Mouse (Mus musculus) myocyte (in vitro differentiated cells): ENCODE data around the gene Kalrn. TPM values are rescaled to one million over a fixed set of nuclear protein-coding genes. Genes with fewer than 3 reads are reported as not detected.

Experiments
- H3K27me3 ChIP-seq: one replicate; pipeline ENCODE4 v1.6.1; 2011; ENCODE audit not compliant: control insufficient read depth, insufficient read depth, insufficient read length
- H3K36me3 ChIP-seq: one replicate; pipeline ENCODE4 v1.6.1; 2011; ENCODE audit not compliant: control insufficient read depth, insufficient read depth
- H3K4me2 ChIP-seq: one replicate; pipeline ENCODE4 v1.6.1; 2011; ENCODE audit warnings: low read depth, control low read depth
- H3K4me3 ChIP-seq: one replicate; pipeline ENCODE4 v1.5.1; 2011; ENCODE audit warnings: mild to moderate bottlenecking, control low read depth, moderate library complexity
- H3K79me2 ChIP-seq: one replicate; pipeline ENCODE4 v1.6.1; 2011; ENCODE audit not compliant: control insufficient read depth, insufficient read depth
- H3ac ChIP-seq: one replicate; pipeline ENCODE4 v1.6.1; 2011; ENCODE audit not compliant: control insufficient read depth, insufficient read length
- CEBPB ChIP-seq: IDR thresholded peaks from 2 replicates; pipeline ENCODE4 v1.6.1; 2011; ENCODE audit warnings: mild to moderate bottlenecking, moderate library complexity; ENCODE audit not compliant: poor library complexity, insufficient read depth, severe bottlenecking
- E2F4 ChIP-seq: IDR thresholded peaks from one replicate; pipeline ENCODE4 v1.6.1; 2011; ENCODE audit warnings: mild to moderate bottlenecking, control low read depth, moderate library complexity; ENCODE audit not compliant: insufficient read depth
- MAX ChIP-seq: IDR thresholded peaks from one replicate; pipeline ENCODE4 v1.6.1; 2011; ENCODE audit warnings: low read depth, mild to moderate bottlenecking, control low read depth
- MYOD1 ChIP-seq, 3 experiments: IDR thresholded peaks; one replicate each; pipeline ENCODE4 v1.6.1; 2011; ENCODE audit warnings: control low read depth in 2 of 3, low read depth in 2 of 3, mild to moderate bottlenecking in 2 of 3, moderate library complexity in 1 of 3; ENCODE audit not compliant: insufficient read length in 2 of 3, control insufficient read depth in 1 of 3
- MYOG ChIP-seq, 3 experiments: IDR thresholded peaks; one replicate each; pipeline ENCODE4 v1.6.1; 2011; ENCODE audit warnings: control low read depth in 2 of 3, low read depth in 2 of 3, mild to moderate bottlenecking in 2 of 3; ENCODE audit not compliant: insufficient read length in 2 of 3, control insufficient read depth in 1 of 3, insufficient read depth in 1 of 3
- POLR2A ChIP-seq: IDR thresholded peaks from one replicate; pipeline ENCODE4 v1.6.1; 2011; ENCODE audit warnings: low read depth, mild to moderate bottlenecking, control low read depth, moderate library complexity; ENCODE audit not compliant: insufficient read length
- POLR2AphosphoS2 ChIP-seq: IDR thresholded peaks from one replicate; pipeline ENCODE4 v1.6.1; 2011; ENCODE audit warnings: low read depth, control low read depth; ENCODE audit not compliant: insufficient read length
- REST ChIP-seq: IDR thresholded peaks from one replicate; pipeline ENCODE4 v1.6.1; 2011; ENCODE audit warnings: mild to moderate bottlenecking, control low read depth, moderate library complexity; ENCODE audit not compliant: insufficient read depth, insufficient read length
- SRF ChIP-seq: IDR thresholded peaks from one replicate; pipeline ENCODE4 v1.6.1; 2011; ENCODE audit warnings: low read depth; ENCODE audit not compliant: control insufficient read depth, insufficient read length
- TCF12 ChIP-seq: IDR thresholded peaks from one replicate; pipeline ENCODE4 v1.6.1; 2011; ENCODE audit warnings: mild to moderate bottlenecking, control low read depth; ENCODE audit not compliant: poor library complexity, insufficient read depth, severe bottlenecking
- TCF3 ChIP-seq: IDR thresholded peaks from one replicate; pipeline ENCODE4 v1.6.1; 2011; ENCODE audit warnings: low read depth, control low read depth; ENCODE audit not compliant: insufficient read length
- USF1 ChIP-seq: IDR thresholded peaks from one replicate; pipeline ENCODE4 v1.6.1; 2011; ENCODE audit warnings: low read depth, mild to moderate bottlenecking, control low read depth, moderate library complexity
- polyA plus RNA-seq: library from polyadenylated mRNA; unstranded; fragments of >200 nt; fragmentation: generic; extraction: Trizol; gene quantifications from one replicate; pipeline ENCODE4 v1.2.1, GENCODE M21; 2012; ENCODE audit warnings: missing spikeins

Kalrn gene
- polyA plus RNA-seq, 1 experiment, result 5.5 TPM

DNA sequence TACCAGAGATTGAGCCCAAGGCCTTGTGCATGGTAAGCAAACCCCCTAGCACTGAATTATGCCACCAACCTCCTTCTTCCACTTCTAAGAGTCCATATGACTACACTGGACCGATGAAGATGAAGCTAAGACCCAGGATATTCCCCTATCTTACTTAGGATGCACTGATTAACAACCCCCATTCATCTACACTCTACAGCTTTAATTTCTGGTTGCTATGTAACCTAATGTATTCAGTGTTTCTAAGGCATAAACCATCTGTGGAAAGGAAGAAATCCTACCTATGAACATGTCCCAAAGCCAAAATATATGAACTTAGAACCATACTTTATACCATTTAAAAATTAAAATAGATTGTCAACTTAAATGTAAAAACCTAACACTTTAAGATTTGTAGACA is 18.6 kb upstream of the Kalrn start:
- Histone ChIP-seq H3K4me3 (no peak overlapping the region), H3K79me2 (no peaks in the 10 kb centered on the region), H3K4me2 (no peak overlapping the region), H3K27me3 (no peaks in the 10 kb centered on the region), H3ac (no peak overlapping the region), H3K36me3 (no peaks in the 10 kb centered on the region)
- TF ChIP-seq CEBPB (no peak), USF1 (no peak), TCF12 (no peak), MYOG (IDR thresholded peaks at IDR 0.05; ENCODE audit: control insufficient read depth in 1 of 3, insufficient read depth in 1 of 3, insufficient read length in 2 of 3, low read depth in 2 of 3) (no peak), E2F4 (no peak), MYOD1 (IDR thresholded peaks at IDR 0.05; ENCODE audit: control insufficient read depth in 1 of 3, insufficient read length in 2 of 3, low read depth in 2 of 3) (no peak), SRF (no peak)

DNA sequence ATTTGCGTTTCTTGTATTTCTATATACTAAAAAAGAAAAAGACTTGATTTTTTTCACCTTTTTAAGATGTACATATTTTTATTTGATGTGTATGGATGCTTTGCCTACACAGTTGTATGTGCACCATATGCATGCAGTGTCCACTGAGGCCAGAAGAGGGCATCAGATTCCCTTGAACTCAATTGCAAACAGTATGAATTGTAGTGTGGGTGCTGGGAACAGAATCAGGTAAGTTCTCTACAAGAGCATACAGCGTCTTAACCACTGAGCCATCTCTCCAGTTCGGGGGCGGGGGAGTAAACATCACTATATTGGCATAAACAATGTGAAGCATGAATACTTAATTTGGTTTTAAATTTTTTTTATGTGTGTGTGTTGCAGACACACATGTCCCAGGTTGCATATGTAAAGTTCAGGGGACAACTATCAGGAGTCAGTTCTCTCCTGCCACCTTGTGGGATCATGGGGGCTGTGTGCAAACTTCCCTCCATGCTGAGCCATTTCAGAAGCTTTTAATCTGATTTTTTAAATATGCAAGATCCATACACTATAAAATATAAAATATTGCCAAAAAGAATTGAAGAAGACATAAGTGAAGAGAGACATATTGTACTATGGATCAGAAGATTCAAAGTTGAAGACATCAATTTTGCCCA is 6.5 kb upstream of the Kalrn start:
- H3K4me3 ChIP-seq, result no peak overlapping the region
- no peaks in the 10 kb centered on the region for H3K79me2 ChIP-seq
- no peaks in the 10 kb centered on the region for H3K27me3 ChIP-seq
- no peak for TF ChIP-seq POLR2AphosphoS2
- TF ChIP-seq MYOD1 (IDR thresholded peaks at IDR 0.05; ENCODE audit: control insufficient read depth in 1 of 3, insufficient read length in 2 of 3, low read depth in 2 of 3), result no peak
- no peak for TF ChIP-seq SRF
- TF ChIP-seq POLR2A, result no peak
- TF ChIP-seq MAX, result no peak
- no peak for TF ChIP-seq TCF3
- H3K36me3 ChIP-seq, result no peaks in the 10 kb centered on the region
- no peak overlapping the region for H3ac ChIP-seq
- H3K4me2 ChIP-seq, result no peak overlapping the region

DNA sequence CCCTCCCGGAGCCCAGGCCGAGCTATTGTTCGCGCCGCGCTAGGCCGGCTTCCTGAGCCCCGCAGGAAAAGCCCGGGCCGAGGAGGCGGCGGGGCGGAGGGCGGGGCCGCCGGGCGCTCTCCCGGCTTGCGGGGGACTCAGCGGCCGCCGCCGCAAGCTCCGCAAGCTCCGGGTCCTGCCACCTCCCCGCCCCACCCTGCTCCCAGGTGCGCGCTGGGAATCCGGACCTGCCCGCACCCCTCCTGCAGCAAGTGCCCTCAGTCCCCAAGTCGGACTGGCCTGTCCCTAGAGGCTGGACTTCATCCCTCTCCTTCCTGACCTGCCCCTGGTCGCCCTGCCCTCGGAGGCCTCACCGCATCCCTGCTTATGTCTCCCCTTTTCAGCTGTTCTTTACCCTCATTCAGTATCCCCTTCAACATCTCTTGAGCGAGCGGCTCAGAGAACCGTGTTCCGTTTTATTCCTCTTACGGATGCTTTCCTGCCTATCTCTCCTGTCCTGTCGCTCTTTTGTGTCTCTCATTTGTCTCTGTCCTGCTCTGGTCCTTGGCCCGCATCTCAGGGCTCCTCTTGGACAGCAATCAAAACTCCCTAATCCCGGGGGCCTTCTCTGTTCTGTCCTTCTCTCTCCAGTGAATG is 642 bp upstream of the Kalrn start:
- H3K27me3 ChIP-seq, result no peaks in the 10 kb centered on the region
- peak overlapping the region; percentile 46 for H3K4me3 ChIP-seq
- peak overlapping the region; percentile 81 for H3ac ChIP-seq
- TF ChIP-seq MYOG (IDR thresholded peaks at IDR 0.05; ENCODE audit: control insufficient read depth in 1 of 3, insufficient read depth in 1 of 3, insufficient read length in 2 of 3, low read depth in 2 of 3) (no peak), TCF3 (no peak)
- no peaks in the 10 kb centered on the region for H3K36me3 ChIP-seq
- H3K79me2 ChIP-seq, result no peaks in the 10 kb centered on the region
- peak overlapping the region; percentile 68 for H3K4me2 ChIP-seq

DNA sequence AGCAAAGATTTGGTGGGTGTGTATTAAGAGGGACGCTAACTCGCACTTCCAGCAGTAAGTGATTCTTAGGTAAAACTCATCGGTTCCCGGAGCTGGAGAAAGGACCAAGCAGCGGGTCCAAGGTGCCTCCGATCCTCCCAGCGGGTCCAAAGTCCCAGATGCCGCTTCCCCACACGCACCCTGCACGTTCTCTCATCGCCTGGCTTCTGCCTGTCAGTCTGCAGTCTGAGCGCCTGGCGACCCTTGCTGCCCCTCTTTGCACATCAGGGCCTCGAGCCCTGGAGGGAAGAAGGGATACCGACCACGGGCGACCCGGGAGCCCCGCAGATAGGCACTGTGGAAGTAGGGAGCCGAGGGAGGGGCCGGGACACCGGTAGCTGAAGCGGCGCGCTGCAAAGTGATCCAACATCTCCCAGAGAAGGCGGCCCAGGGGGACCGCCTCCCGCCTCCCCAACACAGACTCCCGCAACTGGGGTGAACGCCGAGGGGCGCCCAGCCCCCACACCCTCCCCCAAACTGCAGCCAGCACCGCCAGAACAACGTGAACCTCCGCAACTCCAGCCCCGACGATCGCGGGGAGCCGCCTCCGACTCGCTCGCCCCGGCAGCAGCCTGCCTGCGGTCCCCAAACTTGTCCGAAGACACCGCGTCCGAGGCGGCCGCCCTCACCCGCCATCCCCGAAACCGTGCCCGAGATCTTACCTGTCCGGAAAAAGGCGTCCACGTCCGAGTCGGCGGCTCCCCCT is 754 bp downstream of the Kalrn start:
- Histone ChIP-seq H3K4me2 (peak overlapping the region; percentile 87), H3K4me3 (peak overlapping the region; percentile 46), H3ac (peak overlapping the region; percentile 81), H3K27me3 (no peaks in the 10 kb centered on the region), H3K36me3 (no peaks in the 10 kb centered on the region), H3K79me2 (no peaks in the 10 kb centered on the region)
- TF ChIP-seq MYOG (IDR thresholded peaks at IDR 0.05; ENCODE audit: control insufficient read depth in 1 of 3, insufficient read depth in 1 of 3, insufficient read length in 2 of 3, low read depth in 2 of 3), result no peak
- no peak for TF ChIP-seq TCF3
- TF ChIP-seq POLR2A, result no peak
- no peak for TF ChIP-seq POLR2AphosphoS2
- TF ChIP-seq USF1, result no peak
- no peak for TF ChIP-seq MAX
- no peak for TF ChIP-seq E2F4
- TF ChIP-seq TCF12, result no peak
- TF ChIP-seq MYOD1 (IDR thresholded peaks at IDR 0.05; ENCODE audit: control insufficient read depth in 1 of 3, insufficient read length in 2 of 3, low read depth in 2 of 3), result no peak
- no peak for TF ChIP-seq CEBPB
- no peak for TF ChIP-seq SRF
- TF ChIP-seq REST, result no peak

DNA sequence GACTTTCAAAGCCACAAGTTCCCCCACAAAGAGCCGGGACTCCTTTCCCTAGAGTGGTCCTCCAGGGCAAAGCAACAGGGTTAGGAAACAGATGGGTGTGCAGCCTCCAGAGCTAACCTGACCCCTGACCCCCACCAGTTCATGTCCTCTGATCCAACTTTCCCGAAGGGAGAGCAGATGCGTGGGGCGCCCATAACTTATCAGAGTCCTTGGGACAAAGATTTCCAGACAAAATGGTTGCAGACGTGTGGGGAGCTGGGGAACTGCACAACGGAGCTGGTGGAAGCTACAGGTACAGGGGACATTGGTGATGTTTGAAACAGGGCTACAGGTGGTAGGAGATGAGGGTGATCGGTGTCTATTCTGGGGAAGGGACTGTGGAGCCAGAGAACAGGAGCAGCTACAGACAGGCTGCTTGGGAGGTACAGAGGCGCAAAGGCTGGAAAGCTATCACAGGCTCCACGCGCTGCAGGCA is 1.4 kb downstream of the Kalrn start:
- H3K79me2 ChIP-seq, result no peaks in the 10 kb centered on the region
- H3K4me2 ChIP-seq, result peak overlapping the region; percentile 87
- no peaks in the 10 kb centered on the region for H3K27me3 ChIP-seq
- H3ac ChIP-seq, result no peak overlapping the region
- peak overlapping the region; percentile 46 for H3K4me3 ChIP-seq
- no peaks in the 10 kb centered on the region for H3K36me3 ChIP-seq
- TF ChIP-seq POLR2A (no peak), SRF (no peak), TCF3 (no peak), REST (no peak), MYOD1 (IDR thresholded peaks at IDR 0.05; ENCODE audit: control insufficient read depth in 1 of 3, insufficient read length in 2 of 3, low read depth in 2 of 3) (no peak), MYOG (IDR thresholded peaks at IDR 0.05; ENCODE audit: control insufficient read depth in 1 of 3, insufficient read depth in 1 of 3, insufficient read length in 2 of 3, low read depth in 2 of 3) (no peak)
